ENCODE assay signal across 8 mouse cellular contexts in genomic region chr11:101640857-101641709, GRCm38 (mm10). TPM values are rescaled to one million over a fixed set of nuclear protein-coding genes. Genes with fewer than 3 reads are reported as not detected.
DNase-seq lines count a peak whose midpoint lies in the region; ATAC-seq and TF ChIP-seq lines count a peak whose summit lies in the region.
"Not testable (repeated sequence)": the region's sequence is repeated elsewhere in the genome, so short reads cannot be mapped to it uniquely, and the experiment has no call there.

No protein-coding gene starts in this region.

- H3K9ac ChIP-seq in hindbrain, embryonic 16.5 days (ENCODE audit: low read depth, low read length): peak overlapping the region; percentile 53

- peak; percentile 67 for DNase-seq in T-cell, adult 2 months (ENCODE audit: low spot score)
- DNase-seq in gastrocnemius, adult 2 months: peak; percentile 90
- peak; percentile 69 to 82 for DNase-seq in left cerebral cortex, adult 18-20 months (ENCODE audit: low spot score in 2 of 2)
- DNase-seq in lung, postnatal 4 days: peak; percentile 85 to 89
- DNase-seq in retina, postnatal 1 day: peak; percentile 87
- DNase-seq in thymus, postnatal 4 days: peak; percentile 83

- H3K27me3 ChIP-seq in hindbrain, embryonic 16.5 days (replicated peaks; ENCODE audit: control insufficient read depth, insufficient read depth, low read length): not testable (repeated sequence)

- not testable (repeated sequence) for TF ChIP-seq CTCF in gastrocnemius, adult 2 months (IDR thresholded peaks at IDR 0.05)

- WGBS in hindbrain, embryonic 16.5 days: 5% methylated on average over 49 of the region's 53 CpGs

- H3K4me3 ChIP-seq in gastrocnemius, adult 2 months: peak overlapping the region; percentile 67
- H3K4me3 ChIP-seq in hindbrain, embryonic 16.5 days (ENCODE audit: low read length): peak overlapping the region; percentile 36

- H3K9me3 ChIP-seq in hindbrain, embryonic 16.5 days (ENCODE audit: control insufficient read depth, low read length): not testable (repeated sequence)

- peak overlapping the region; percentile 45 for H3K4me2 ChIP-seq in hindbrain, embryonic 16.5 days (ENCODE audit: low read length)

- peak overlapping the region; percentile 93 for H3K27ac ChIP-seq in gastrocnemius, adult 2 months
- H3K27ac ChIP-seq in hindbrain, embryonic 16.5 days (ENCODE audit: low read depth, low read length): peak overlapping the region; percentile 75

- intact Hi-C loops in gastrocnemius, adult 2 months (cut with DNase I): not testable (repeated sequence)

- not testable (repeated sequence) for H3K4me1 ChIP-seq in hindbrain, embryonic 16.5 days (ENCODE audit: control insufficient read depth, insufficient read depth, low read depth, low read length)

- ATAC-seq in common myeloid progenitor, adult 5-6 weeks (replicated peaks; ENCODE audit: low read depth, poor library complexity, severe bottlenecking): peak; percentile 33
- ATAC-seq in hindbrain, embryonic 16.5 days: peak; percentile 80

- H3K36me3 ChIP-seq in hindbrain, embryonic 16.5 days (ENCODE audit: control insufficient read depth, insufficient read depth, low read length): not testable (repeated sequence)

RNA-seq across cellular contexts. Expression of gene Rdm1, which starts 14.1 kb away (rescaled TPM):
- 11.0 and 14.9 TPM in 2 replicates for total RNA-seq in common myeloid progenitor, adult 5-6 weeks (2017)
- 10 to 100 TPM; 24.2 to 27.4 TPM for total RNA-seq in gastrocnemius, adult 2 months (2021)
- polyA plus RNA-seq in hindbrain, embryonic 16.5 days (2015; fragmentation: Nextera tagmentation; extraction: Ambion mirVana): 17.2 and 21.7 TPM in 2 replicates
- total RNA-seq in left cerebral cortex, adult 18-20 months (2021): 10 to 100 TPM in 1 of 2 experiments, 1 to 10 TPM in 1; 9.0 to 11.0 TPM

RNA-seq across cellular contexts. Expression of gene Arl4d, which starts 24.3 kb away (rescaled TPM):
- total RNA-seq in common myeloid progenitor, adult 5-6 weeks (2017): 0.53 and 1.5 TPM in 2 replicates
- 10 to 100 TPM in 1 of 2 experiments, 1 to 10 TPM in 1; 6.7 to 13.1 TPM for total RNA-seq in gastrocnemius, adult 2 months (2021)
- 7.6 and 7.7 TPM in 2 replicates for polyA plus RNA-seq in hindbrain, embryonic 16.5 days (2015; fragmentation: Nextera tagmentation; extraction: Ambion mirVana)
- total RNA-seq in left cerebral cortex, adult 18-20 months (2021): 10 to 100 TPM; 34.7 to 37.2 TPM

RNA-seq across cellular contexts. Expression of gene Gm11634, which starts 42.0 kb away (rescaled TPM):
- total RNA-seq in common myeloid progenitor, adult 5-6 weeks (2017): not detected in 2 replicates
- total RNA-seq in gastrocnemius, adult 2 months (2021): not detected
- not detected in 2 replicates for polyA plus RNA-seq in hindbrain, embryonic 16.5 days (2015; fragmentation: Nextera tagmentation; extraction: Ambion mirVana)
- not detected for total RNA-seq in left cerebral cortex, adult 18-20 months (2021)

RNA-seq across cellular contexts. Expression of gene Tmem106a, which starts 59.0 kb away (rescaled TPM):
- 0.50 and 2.9 TPM in 2 replicates for total RNA-seq in common myeloid progenitor, adult 5-6 weeks (2017)
- total RNA-seq in gastrocnemius, adult 2 months (2021): 1 to 10 TPM; 1.0 to 2.6 TPM
- 4.4 and 4.9 TPM in 2 replicates for polyA plus RNA-seq in hindbrain, embryonic 16.5 days (2015; fragmentation: Nextera tagmentation; extraction: Ambion mirVana)
- 1 to 10 TPM; 1.6 to 2.0 TPM for total RNA-seq in left cerebral cortex, adult 18-20 months (2021)

Comparison
In these comparisons a context has a peak if more than half of its experiments do, and no peak if none do; other contexts are left out.
1. Peak in every context shown above with its lines: DNase-seq, ATAC-seq, H3K4me3 ChIP-seq and H3K27ac ChIP-seq.